In genomic region chr5:137831106-137831505, GRCm38 (mm10) we compare ENCODE assay signal across 33 mouse cellular contexts. TPM values are rescaled to one million over a fixed set of nuclear protein-coding genes. Genes with fewer than 3 reads are reported as not detected.
DNase-seq lines count a peak whose midpoint lies in the region; ATAC-seq lines count a peak whose summit lies in the region.
"Had no signal": no experiment of that assay in that cellular context is flagged by ENCODE, and none has a peak within 500 bp of the region (broad histone marks: within the 10 kb centered on the region; RNA-seq: fewer than 3 reads in every experiment).

No protein-coding gene starts in this region.

- no peak overlapping the region for H3K4me3 ChIP-seq in midbrain, embryonic 10.5 days
- H3K4me3 ChIP-seq: erythroblast, embryonic 14.5 days; forebrain, embryonic 13.5 days; heart, embryonic 12.5 days; hindbrain, embryonic 13.5 days; lung, embryonic 15.5 days; megakaryocyte, embryonic 14.5 days; midbrain, embryonic 13.5 days had no signal

- ATAC-seq in megakaryocyte, adult 5-6 weeks (ENCODE audit: poor library complexity, severe bottlenecking): peak; percentile 46
- ATAC-seq in erythroid progenitor cell, adult 5-6 weeks (replicated peaks; ENCODE audit: low FRiP score, poor library complexity, severe bottlenecking): no peak
- ATAC-seq: forebrain, embryonic 13.5 days; intestine, postnatal 0 days; midbrain, embryonic 13.5 days had no signal

- peak; percentile 4 for DNase-seq in kidney, postnatal 10 days
- no peak for DNase-seq in kidney, postnatal 36 days
- peak; percentile 32 for DNase-seq in lung, postnatal 36 days
- no peak for DNase-seq in lung, postnatal 25 days (ENCODE audit: low spot score)
- DNase-seq in testis, postnatal 14 days (ENCODE audit: low spot score): peak; percentile 1
- no peak for DNase-seq in midbrain, embryonic 10.5 days (ENCODE audit: low spot score)
- DNase-seq: adrenal gland, postnatal 25 days; cerebellum, adult 2 months; cerebellum, postnatal 14 days; gastrocnemius, postnatal 14 days; heart, adult 18-20 months; heart, postnatal 4 days; kidney, adult 9 months; kidney, postnatal 14 days; left cerebral cortex, postnatal 4 days; right cerebral cortex, postnatal 25 days; thymus, adult 2 months; thymus, postnatal 36 days had no signal

- no peaks in the 10 kb centered on the region for H3K4me1 ChIP-seq in midbrain, embryonic 10.5 days
- H3K4me1 ChIP-seq: forebrain, embryonic 13.5 days; heart, embryonic 12.5 days; hindbrain, embryonic 13.5 days; lung, embryonic 15.5 days; midbrain, embryonic 13.5 days had no signal

- WGBS in midbrain, embryonic 10.5 days: 89% methylated on average over 4 of the region's 4 CpGs

- no peak overlapping the region for H3K27ac ChIP-seq in midbrain, embryonic 10.5 days (replicated peaks)
- H3K27ac ChIP-seq: forebrain, embryonic 13.5 days; hindbrain, embryonic 13.5 days; liver, embryonic 14.5 days; lung, embryonic 15.5 days; midbrain, embryonic 13.5 days had no signal

- no peaks in the 10 kb centered on the region for H3K9me3 ChIP-seq in midbrain, embryonic 10.5 days (replicated peaks)
- H3K9me3 ChIP-seq: forebrain, embryonic 13.5 days; heart, embryonic 12.5 days; hindbrain, embryonic 13.5 days; lung, embryonic 15.5 days; megakaryocyte, embryonic 14.5 days; midbrain, embryonic 13.5 days had no signal

- no peaks in the 10 kb centered on the region for H3K27me3 ChIP-seq in midbrain, embryonic 10.5 days (ENCODE audit: low read depth, poor library complexity, severe bottlenecking)
- H3K27me3 ChIP-seq: forebrain, embryonic 13.5 days; heart, embryonic 12.5 days; hindbrain, embryonic 13.5 days; lung, embryonic 15.5 days; midbrain, embryonic 13.5 days had no signal

- no peaks in the 10 kb centered on the region for H3K36me3 ChIP-seq in midbrain, embryonic 10.5 days
- H3K36me3 ChIP-seq: heart, embryonic 12.5 days; hindbrain, embryonic 13.5 days; lung, embryonic 15.5 days; midbrain, embryonic 13.5 days had no signal

RNA-seq across cellular contexts. Expression of gene Pilra, which starts 5.0 kb away (rescaled TPM):
- 65.2 and 103 TPM in 2 replicates for total RNA-seq in megakaryocyte, adult 5-6 weeks (2015)
- total RNA-seq in megakaryocyte, adult 5-6 weeks (2017): 95.8 and 100 TPM in 2 replicates
- 0.19 and 1.1 TPM in 2 replicates for polyA plus RNA-seq in midbrain, embryonic 10.5 days (2016; fragmentation: Nextera tagmentation; extraction: Ambion mirVana)
- 9.2 and 35.7 TPM in 2 replicates for total RNA-seq in erythroid progenitor cell, adult 5-6 weeks (2015; ENCODE audit: low replicate concordance)
- 10.5 and 14.4 TPM in 2 replicates for total RNA-seq in erythroid progenitor cell, adult 5-6 weeks (2017; ENCODE audit: low replicate concordance)
- polyA plus RNA-seq: erythroblast, embryonic 14.5 days; neural tube, embryonic 14.5 days had no signal

RNA-seq across cellular contexts. Expression of gene Pilrb1, which starts 26.8 kb away (rescaled TPM):
- 94.9 and 109 TPM in 2 replicates for total RNA-seq in megakaryocyte, adult 5-6 weeks (2015)
- 82.8 and 86.5 TPM in 2 replicates for total RNA-seq in megakaryocyte, adult 5-6 weeks (2017)
- not detected in 2 replicates for polyA plus RNA-seq in midbrain, embryonic 10.5 days (2016; fragmentation: Nextera tagmentation; extraction: Ambion mirVana)
- 21.4 and 55.1 TPM in 2 replicates for total RNA-seq in erythroid progenitor cell, adult 5-6 weeks (2015; ENCODE audit: low replicate concordance)
- 4.1 and 15.1 TPM in 2 replicates for total RNA-seq in erythroid progenitor cell, adult 5-6 weeks (2017; ENCODE audit: low replicate concordance)
- total RNA-seq: gastrocnemius, postnatal 14 days; layer of hippocampus, adult 18-20 months; layer of hippocampus, postnatal 25 days; left cerebral cortex, adult 8-10 months; left cerebral cortex, postnatal 4 days had no signal
- polyA plus RNA-seq: cerebellum, adult 2 months; erythroblast, embryonic 14.5 days; forebrain, embryonic 13.5 days; hindbrain, embryonic 13.5 days; midbrain, embryonic 13.5 days; neural tube, embryonic 14.5 days had no signal

RNA-seq across cellular contexts. Expression of gene Pilrb2, which starts 40.5 kb away (rescaled TPM):
- 106 and 132 TPM in 2 replicates for total RNA-seq in megakaryocyte, adult 5-6 weeks (2015)
- 62.6 and 73.1 TPM in 2 replicates for total RNA-seq in megakaryocyte, adult 5-6 weeks (2017)
- not detected in 2 replicates for polyA plus RNA-seq in midbrain, embryonic 10.5 days (2016; fragmentation: Nextera tagmentation; extraction: Ambion mirVana)
- total RNA-seq in erythroid progenitor cell, adult 5-6 weeks (2015; ENCODE audit: low replicate concordance): 53.2 and 56.9 TPM in 2 replicates
- total RNA-seq in erythroid progenitor cell, adult 5-6 weeks (2017; ENCODE audit: low replicate concordance): 4.0 and 17.1 TPM in 2 replicates
- total RNA-seq: layer of hippocampus, adult 18-20 months; layer of hippocampus, postnatal 25 days; left cerebral cortex, adult 8-10 months; left cerebral cortex, postnatal 4 days had no signal
- polyA plus RNA-seq: erythroblast, embryonic 14.5 days; forebrain, embryonic 13.5 days; hindbrain, embryonic 13.5 days; midbrain, embryonic 13.5 days; neural tube, embryonic 14.5 days had no signal

RNA-seq across cellular contexts. Expression of gene Zcwpw1, which starts 43.5 kb away (rescaled TPM):
- total RNA-seq in megakaryocyte, adult 5-6 weeks (2015): 6.4 and 10.0 TPM in 2 replicates
- 16.1 and 18.1 TPM in 2 replicates for total RNA-seq in megakaryocyte, adult 5-6 weeks (2017)
- 13.8 and 16.1 TPM in 2 replicates for polyA plus RNA-seq in midbrain, embryonic 10.5 days (2016; fragmentation: Nextera tagmentation; extraction: Ambion mirVana)
- 9.7 and 15.5 TPM in 2 replicates for total RNA-seq in erythroid progenitor cell, adult 5-6 weeks (2015; ENCODE audit: low replicate concordance)
- total RNA-seq in erythroid progenitor cell, adult 5-6 weeks (2017; ENCODE audit: low replicate concordance): 18.1 and 35.3 TPM in 2 replicates

RNA-seq across cellular contexts. Expression of gene Mepce, which starts 43.7 kb away (rescaled TPM):
- total RNA-seq in megakaryocyte, adult 5-6 weeks (2015): 20.9 and 24.0 TPM in 2 replicates
- 16.2 and 22.8 TPM in 2 replicates for total RNA-seq in megakaryocyte, adult 5-6 weeks (2017)
- 11.7 and 12.5 TPM in 2 replicates for polyA plus RNA-seq in midbrain, embryonic 10.5 days (2016; fragmentation: Nextera tagmentation; extraction: Ambion mirVana)
- total RNA-seq in erythroid progenitor cell, adult 5-6 weeks (2015; ENCODE audit: low replicate concordance): 45.4 and 50.7 TPM in 2 replicates
- 8.9 and 22.3 TPM in 2 replicates for total RNA-seq in erythroid progenitor cell, adult 5-6 weeks (2017; ENCODE audit: low replicate concordance)

Comparison
In these comparisons a context has a peak if more than half of its experiments do, and no peak if none do; other contexts are left out.
1. DNase-seq: peak in kidney, postnatal 10 days (single experiment), lung, postnatal 36 days (single experiment) and testis, postnatal 14 days (single experiment); none in kidney, postnatal 36 days (0 of 2), lung, postnatal 25 days (single experiment) and midbrain, embryonic 10.5 days (single experiment).